Mouse (Mus musculus) gastrocnemius, postnatal 25 days (tissue): Measurements from ENCODE around the gene Rasgrf2. TPM values are rescaled to one million over a fixed set of nuclear protein-coding genes. Genes with fewer than 3 reads are reported as not detected.

ENCODE experiments used
- DNase-seq: peaks from one replicate; pipeline ENCODE4 v3.0.0; 2022
- total RNA-seq, 2 experiments: library from RNA; stranded (reverse); gene quantifications; 1 replicate in 1 of 2; 2 replicates in 1 of 2; pipeline ENCODE4 v1.2.3; 2021

Gene Rasgrf2
- total RNA-seq, 2 experiments from 2014 or later = 3.3 to 4.8 TPM

DNA sequence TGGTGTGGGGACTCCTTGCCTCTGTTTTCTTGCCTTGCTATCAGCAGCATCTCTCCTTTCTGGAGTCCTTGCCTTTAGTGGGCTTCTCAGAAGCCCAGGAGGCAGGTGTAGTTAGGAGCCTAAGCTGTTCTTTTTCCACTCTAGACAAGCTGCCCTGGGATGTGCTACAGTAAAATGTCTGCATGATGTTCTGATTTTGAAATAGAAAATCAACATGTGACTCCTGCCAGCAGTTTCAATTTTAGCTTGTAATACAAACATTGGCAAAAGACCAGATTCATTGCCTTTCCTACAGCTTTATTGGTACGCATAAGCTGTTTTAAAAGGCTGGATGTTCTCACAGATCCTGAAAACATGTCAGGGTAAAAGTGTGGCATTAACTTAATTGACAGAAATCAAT, 176.3 kb downstream of the Rasgrf2 start:
- no peak for DNase-seq

DNA sequence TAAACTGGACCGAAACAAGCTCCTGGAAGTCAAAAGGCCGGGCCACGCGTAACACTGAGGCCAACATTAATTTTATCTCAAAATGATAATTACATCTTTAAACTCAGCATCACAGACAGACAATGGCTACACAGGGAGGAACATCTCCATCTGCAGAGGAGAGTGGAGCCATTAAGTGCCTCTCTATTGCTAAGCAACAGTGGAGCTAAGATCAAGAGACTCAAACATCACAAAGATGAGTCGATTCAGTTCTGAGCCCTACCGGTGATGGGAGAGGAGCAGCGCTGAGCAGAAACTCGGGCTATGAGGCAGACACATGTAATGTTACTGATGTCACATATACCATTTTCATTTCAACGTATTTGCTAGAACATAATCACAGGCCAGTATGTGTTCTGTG, 191.3 kb downstream of the Rasgrf2 start:
- DNase-seq = no peak

DNA sequence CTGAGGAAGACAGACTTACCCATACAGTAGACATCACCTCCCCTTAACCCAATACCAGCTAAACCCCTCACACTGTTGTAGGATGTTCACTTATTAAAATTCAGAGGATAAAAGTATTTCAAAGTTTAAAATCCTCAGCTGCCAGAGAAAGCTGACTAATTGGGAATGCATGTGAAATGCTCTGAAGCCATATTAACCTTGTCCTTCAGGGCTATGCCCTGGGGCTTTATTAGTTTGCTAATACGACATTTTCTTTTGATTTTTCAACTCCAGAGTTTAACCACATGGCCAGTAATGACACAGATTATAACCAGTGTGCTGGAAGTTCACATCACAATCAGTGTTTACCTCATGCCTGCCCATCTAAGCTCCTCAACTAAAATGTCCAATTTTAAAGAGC, 192.6 kb downstream of the Rasgrf2 start:
- no peak for DNase-seq

DNA sequence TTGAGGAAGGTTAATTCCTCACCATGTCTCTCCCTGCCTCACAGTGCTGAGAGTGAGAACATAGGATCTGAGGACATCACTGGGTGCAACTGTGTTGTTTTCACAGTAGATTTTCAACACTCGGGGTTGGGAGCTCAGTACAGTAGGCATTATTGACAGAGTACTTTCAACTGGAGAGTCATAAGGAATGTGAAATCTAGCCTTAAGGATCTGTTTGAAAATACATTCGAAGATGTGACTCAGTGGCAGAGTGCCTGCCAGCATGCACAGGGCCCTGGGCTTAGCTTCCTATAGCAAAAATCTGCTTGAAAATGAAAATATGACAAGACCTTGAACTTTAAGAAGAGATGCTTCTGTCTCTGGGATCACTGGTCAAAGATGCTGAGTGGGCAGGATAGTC, 194.2 kb downstream of the Rasgrf2 start:
- DNase-seq = no peak

DNA sequence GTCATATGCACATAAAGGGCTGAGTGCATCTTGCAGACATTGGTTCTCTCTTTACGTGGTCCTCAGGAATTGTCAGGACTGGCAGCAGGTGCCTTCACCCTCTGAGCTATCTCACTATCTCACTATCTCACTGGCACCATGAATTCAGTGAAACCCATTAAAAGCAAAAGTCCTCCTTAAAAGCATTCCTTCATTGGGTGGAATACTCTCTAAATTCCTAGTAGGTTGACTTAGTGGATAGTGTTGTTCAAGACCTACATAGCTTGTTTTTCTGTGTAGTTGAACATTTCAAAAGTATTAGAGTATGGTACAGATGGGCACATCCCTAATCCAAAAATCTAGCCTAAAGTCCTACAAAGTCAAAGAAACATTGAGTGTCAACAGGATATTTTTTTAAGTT, 199.3 kb downstream of the Rasgrf2 start:
- DNase-seq = no peak

DNA sequence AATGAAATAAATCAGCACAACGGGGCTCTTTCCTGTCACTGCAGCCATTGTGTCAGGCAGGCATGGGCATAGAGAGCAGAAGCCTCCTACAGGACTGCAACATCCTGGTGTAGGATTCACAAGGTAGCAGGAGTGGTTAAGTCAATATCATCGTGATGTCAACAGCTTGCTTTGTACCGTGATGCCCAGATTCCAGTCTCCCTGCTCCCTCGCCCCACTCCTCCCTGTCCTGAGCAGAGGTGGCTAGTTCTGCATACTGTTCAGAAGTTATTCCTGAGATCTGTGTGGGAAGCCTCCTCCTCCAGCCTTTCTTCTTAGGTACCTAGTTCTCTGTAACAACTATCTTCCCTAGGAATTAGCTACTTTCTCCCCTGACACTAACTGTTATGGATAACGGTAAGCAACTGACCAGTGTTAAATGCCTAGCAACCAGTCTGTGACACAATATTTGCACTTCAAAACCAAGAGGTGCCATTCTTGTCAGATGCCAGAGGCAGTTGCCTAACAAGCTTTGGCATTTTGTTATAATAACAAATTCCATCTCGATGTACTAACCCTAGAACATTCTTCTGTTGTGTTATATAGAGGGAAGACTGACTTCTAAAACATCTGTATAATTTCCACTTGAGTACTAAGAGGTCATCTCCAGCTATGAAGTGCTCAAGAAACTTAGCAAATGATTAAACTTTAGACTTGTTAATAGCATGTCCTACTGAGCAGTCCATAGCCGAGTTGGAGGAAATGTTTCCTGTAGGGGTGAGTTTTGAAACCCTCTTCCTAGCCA, 201.3 kb downstream of the Rasgrf2 start:
- no peak for DNase-seq

DNA sequence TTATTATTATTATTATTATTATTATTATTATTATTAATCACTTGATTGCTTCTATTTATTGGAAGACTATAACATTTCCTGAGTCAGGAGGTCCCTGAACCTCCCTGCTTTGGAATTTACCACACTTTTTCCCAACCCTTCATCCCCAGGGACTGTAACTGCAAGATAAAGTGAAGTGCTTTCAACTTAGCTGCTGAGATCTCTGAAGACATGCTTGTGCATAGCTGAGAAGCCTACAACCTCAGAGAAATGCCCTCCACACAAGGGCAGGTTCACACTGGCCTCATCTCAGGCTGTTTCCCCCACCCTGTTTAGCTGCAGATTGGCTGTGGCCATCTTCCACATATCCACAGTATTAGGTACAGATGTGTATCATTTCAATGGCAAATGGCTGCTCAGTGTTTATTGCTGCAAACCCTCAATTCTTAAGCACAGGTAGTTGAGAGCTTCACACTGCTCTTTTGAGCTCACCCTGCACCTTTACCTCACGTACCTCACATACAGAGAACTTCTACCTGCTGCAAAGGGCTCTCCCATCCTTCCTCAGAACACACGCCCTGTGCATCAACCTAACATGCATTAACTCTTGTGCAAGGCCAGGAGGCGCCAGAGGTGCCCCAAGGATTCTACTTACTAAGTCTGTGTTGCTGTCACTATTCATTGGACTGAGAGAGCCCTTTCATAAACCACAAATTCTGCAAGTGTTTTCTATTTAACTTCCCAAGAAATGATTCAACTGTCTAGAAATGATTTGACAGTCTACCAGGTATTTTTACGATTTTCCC, 202.7 kb downstream of the Rasgrf2 start:
- no peak for DNase-seq

DNA sequence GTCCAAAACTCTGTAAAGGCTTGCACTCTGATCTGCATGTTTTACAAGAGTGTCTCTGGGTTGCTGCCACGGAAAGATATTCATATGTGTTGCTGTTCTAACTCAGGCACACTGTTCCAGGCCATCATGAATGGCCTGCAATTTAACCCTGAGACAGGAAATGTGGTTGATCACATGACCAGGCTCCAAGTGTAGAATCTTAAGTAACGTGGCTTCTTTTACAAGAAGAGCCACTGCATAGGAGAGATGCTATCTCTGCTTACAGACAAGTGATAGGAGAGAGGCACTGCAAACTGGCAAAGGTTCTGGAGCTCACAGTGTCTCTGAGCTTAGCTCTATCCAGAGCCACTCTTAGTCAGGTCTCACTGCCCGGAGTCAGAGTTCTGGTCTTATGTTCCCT, 210.4 kb downstream of the Rasgrf2 start:
- no peak for DNase-seq

DNA sequence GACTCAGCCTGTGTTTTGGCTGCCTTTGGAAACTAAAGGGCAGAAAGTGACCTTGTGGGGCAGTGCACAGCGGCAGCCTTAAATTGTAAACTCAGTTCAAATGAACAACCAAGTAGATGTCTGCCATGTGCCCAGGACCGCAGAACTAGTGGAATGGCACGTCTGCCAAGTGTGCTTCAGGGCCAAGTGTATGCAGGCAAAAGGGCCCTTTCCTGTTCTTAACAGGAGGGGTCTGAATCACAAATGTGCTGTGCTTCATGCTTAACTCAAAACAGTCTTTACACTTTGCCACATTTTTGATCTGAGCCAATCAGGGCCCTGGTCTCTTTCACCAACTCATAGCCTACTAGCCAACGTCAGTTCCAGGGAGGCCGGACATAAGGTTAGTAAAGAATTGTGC, 212.7 kb downstream of the Rasgrf2 start:
- DNase-seq = no peak

DNA sequence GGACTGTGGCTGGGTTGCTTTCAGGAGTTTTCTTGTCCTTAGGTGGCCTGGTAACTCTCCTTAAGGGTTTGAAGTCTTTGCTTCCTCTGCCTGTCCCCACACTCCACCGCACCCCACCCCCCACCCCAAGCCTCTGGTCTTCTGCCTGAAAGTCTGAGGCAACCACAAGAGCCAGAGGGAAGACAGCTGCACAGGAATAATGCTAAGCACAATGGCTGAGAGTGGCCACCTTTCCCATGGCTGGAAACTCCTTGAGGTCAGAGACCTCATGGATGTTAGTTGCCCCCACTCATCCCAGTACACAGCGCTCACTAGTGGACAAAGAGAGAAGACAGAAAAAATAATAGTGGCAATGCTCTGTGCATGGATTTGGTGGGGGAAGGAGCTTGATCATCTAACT, 213.6 kb downstream of the Rasgrf2 start:
- no peak for DNase-seq

DNA sequence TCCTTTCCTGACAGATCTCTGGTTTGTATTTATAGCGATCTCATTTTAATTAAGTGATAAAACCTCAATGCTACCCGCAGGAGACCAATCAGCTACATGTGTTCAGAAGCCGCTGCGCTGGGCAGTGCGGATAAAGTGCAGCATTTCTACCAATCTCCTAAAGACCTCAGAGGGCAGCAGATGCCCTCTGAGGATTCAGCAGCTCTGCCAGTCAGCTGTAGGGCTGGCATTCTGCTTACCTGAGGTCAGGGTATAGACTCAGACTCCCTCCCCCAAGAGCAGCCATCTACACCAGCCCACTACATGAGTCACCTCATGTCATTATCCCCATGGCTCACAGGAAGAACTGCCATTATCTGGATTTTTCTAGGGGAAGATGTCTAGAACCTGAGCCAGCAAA, 215.1 kb downstream of the Rasgrf2 start:
- no peak for DNase-seq

DNA sequence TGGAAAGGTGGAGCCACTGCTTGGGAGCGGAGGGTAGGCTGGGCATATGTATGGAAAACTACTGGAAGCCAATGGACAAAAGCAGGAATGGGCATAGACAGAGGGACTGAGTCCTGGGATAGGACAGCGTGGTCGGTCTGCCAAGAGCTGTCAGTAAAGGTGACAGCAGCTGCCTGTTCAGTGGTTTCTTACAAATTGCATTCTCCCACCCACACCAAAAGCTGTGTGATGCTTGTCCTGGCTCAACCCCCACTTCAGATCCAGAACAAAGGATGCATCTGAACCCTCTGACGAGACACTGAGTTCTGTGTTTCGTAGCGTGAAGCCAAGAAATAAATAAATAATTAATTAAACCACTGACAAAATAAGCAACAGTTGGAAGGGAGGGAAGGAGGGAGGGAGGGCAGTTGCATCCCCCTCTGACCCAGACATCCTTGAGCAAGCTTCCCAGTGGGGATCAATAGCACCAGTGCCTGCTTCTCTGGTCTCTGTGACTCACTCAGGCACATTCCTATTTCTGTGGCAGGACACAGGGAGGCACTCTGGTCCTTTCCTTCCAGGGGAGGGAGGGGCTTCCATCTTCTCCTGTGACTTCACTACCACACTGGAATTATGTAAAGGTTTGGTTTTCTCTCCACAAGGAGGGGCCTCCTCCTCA, 215.7 kb downstream of the Rasgrf2 start:
- no peak for DNase-seq

DNA sequence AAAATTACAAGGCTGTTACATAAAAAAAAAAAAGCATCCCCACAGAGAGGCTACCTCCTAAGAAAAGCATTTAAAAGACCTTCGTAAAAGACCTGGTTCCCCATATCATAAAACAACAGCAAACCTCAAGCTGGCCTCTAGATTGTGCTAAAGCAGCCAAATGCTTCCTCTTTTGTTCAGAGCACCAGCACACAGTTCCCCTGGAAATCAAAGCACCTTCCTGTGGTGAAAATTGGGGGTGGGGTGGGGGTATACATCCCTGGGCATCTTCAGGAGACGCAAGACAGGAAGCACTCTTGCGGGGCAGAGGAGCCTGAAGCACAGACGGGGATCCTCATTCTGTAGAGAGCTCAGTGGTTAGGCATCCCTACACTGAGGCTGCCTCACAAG, 216.3 kb downstream of the Rasgrf2 start:
- no peak for DNase-seq

DNA sequence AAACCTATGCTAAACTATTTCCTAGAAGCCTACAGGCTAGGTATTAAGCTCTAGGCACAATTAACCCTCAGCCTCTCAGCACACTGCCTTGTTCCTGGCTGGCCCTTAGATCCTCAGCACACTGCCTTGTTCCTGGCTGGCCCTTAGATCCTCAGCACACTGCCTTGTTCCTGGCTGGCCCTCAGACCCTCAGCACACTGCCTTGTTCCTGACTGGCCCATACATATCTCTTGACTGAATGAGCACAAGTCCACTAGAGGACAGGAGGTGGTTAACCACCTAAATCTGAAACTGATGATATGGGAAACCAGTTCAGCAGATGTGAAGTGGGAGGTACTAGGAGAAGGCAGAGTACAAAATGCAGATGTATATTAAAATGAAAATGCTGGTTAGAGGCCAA, 219.8 kb downstream of the Rasgrf2 start:
- DNase-seq = no peak

DNA sequence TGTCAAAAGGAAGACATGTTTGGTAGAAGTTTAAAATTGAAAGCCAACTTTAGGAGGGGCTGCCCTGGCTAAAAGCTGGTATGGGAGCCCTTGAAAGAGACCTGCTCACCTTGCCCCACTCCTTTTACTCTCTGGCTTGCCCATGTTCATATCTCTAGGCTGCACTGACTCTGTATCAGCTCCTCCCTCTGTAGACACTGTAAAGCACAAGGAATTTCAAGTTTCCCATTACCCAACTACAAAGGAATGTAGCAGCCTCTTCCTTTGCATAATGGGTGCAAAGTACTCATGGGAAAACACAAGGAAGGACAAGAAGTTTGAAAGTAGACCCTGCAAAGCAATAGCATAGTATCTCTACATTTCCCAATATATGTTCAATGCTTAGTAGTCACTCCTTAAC, 220.2 kb downstream of the Rasgrf2 start:
- DNase-seq = no peak

DNA sequence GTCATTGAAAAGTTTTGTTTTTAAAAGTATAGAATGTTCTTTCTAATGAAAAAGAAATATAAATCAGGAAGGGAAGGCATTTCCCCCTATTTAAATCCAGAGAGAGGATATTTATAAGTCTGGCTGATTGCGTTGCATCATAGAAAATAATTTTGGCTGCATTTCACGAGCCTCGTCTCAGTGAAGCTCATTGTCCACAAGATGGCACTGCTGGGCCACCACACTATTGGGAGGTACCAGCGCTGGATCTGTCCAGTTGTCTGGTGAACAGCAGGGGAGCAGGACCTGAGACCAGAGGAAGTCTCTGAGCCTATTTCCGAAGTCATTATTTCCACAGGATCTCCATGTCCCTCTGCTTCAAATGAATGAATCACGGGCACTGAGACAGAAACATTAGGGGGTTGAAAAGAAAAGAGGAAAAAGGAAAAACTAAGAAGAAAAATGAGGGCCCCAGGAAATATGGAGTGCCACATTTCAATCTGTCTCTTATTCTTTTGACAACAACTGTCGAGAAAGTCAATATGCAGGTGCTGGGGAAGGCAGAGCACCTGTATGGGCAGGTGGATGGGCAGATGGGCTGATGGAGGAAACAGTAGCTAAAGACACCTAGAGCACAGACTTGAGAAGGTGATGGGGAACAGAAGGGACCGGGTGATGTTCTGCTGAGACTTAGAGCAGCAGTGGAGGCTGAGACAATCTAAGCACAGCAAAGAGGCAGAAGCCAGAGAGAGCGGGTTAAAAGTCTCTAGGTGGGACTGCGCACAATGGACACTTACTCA, 223.1 kb downstream of the Rasgrf2 start:
- peak; percentile 59 for DNase-seq

DNA sequence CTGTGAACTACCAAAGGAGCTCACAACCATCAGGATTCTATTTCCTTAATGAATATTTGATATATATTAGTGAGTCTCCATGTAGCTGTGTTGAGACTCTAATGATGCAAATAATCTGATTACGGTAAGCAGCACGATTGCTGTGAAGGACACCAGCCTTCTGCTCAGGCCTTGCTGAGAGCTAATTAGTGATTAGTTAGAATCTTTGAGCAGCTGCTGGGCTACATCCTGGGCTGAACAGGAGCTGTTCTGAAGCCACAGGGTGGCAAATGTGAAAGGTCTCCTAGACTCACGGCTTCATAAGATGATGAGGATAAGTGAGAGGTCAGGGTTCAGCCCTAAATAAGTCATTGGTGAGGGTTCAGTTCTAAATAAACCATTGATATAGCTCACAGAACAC, 225.1 kb downstream of the Rasgrf2 start:
- no peak for DNase-seq

DNA sequence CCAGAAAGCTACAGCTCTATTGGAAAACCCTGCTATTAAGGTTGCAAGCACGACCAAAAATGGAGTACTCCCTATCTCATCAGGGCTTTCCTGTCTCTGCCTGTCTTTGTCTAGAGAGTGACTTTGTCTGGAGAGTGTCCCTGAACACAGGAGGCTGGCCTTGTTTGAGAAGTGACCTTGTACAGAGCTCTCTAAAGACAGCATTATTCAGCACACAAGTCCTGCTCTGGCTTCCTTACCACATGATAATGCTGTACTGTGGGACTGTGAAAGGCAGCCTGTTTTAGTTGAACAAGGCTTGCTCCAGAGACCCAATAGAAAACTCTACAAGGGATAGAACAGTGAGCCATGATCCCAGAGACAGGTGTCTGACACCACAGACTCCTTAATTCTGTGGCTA, 235.0 kb downstream of the Rasgrf2 start:
- no peak for DNase-seq

DNA sequence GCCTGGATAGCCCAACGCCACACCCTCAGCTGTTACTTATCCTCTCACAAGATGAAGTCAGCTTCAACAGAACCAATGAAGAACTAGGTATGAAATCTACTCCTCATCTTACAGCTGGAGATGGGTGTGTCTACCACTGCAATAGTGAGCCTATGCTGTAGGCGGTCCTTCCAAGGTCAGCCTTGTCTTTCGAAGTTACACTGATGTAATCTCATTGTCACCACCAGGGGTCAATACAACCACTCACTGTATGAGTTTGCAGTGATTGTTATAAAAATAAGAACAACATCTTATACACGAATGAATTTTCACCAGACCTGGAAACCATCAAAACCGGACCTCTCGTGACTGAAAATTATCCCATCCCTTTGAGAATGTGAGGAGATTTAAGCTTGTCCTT, 238.3 kb downstream of the Rasgrf2 start:
- DNase-seq = no peak

DNA sequence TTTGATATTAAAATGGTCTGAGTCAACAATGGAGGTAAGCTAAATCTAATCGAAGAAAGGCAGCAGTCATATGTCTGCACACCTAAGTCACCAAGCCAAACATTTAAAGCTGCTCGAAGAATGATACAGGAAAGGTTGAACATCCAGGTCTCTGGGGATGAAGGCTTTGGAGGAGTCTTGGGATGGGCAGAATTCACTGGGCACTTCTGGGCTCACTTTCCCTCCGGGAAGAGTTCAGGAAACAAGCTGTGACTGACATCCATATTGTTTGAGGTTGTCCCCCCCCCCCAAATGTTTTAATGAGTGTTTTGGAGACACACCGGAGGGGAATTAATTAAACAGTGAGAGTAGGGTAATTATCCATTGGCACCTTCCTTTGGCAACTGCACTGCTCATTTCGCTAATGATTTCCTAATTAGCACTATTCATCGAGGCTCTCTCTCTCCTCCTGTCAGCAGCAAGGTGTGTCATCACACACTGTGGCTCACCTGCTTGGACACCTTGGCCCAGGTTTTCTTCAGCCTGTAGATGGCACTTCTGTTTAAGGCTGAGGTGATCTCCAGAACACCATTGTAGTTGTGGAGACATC, 241.3 kb downstream of the Rasgrf2 start:
- DNase-seq = no peak

DNA sequence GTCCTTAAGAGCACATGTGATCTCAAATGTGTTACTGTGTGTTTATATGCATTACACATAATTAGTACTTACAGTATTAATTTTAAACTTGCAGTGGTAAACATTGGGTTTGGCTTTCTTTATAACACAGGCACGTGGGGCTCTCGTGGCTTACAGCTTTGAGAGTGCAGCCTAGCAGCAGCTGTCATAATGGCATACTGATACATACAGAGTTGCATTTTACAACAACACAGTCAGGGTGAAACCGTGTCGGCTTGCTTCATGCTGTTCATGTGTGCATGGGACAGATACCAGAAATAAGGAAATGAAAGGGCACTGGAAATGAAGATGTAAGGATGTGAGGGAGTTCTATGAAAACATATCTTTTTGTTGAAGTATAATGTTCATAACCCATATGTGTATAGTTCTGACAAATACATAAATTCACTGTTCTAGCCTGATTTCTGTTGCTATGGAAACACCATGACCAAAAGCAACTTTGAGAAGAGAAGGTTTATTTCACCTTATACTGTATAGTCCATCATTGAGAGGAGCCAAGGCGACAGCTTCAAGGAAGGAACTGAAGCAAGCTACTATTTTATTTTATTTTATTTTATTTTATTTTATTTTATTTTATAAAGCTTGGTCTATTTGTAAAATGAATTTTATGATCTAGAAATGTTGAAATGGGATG, 246.6 kb downstream of the Rasgrf2 start:
- DNase-seq = no peak
